Mouse (Mus musculus): ENCODE results near the gene Phf19.

Gene Phf19

DNA sequence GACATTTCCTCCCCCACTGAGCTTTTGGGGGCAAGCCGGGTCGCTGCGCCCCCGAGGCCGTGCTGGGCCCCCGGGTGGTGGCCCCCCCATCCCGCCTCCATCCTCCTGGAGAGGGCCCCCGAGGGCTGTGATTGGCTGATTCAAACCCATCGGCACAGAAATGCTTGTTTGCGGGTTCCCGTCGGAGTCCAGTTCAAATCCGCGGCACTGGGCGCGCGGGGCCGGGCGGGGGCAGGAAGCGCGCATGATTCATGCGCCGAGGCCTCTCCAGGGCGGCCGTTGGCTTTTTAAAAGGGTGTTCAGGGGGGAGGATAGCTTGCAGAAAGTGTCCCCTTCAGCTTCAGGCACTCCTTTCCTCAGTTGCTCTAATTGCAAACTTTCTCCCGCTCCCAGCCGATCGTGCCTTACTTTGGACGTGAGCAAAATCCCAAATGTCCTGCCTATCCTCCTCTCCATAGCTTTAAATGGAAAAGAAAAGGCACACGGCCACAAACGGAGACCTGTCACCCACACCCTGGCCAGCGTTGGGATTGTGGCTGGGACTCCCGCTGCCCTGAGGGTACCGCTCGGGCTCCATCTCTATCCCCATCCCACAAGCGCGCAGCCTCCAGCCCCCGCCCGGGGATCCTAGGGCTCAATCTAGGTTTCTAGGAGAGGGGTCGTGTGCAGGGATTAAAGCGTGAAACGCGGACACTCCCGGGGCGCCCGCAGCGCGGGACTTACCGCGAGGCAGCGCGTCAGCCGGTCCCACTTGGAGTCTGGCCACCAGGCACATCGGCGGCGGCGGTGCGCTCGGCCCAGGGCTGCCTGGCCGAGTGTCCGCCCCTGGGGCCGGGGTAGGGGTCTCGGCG lies at the start of gene Phf19:
Phf19 (minus strand) TSS at position 809 of the 851 bp plus-strand sequence.
- no peak for DNase-seq (ENCODE audit: low spot score)

DNA sequence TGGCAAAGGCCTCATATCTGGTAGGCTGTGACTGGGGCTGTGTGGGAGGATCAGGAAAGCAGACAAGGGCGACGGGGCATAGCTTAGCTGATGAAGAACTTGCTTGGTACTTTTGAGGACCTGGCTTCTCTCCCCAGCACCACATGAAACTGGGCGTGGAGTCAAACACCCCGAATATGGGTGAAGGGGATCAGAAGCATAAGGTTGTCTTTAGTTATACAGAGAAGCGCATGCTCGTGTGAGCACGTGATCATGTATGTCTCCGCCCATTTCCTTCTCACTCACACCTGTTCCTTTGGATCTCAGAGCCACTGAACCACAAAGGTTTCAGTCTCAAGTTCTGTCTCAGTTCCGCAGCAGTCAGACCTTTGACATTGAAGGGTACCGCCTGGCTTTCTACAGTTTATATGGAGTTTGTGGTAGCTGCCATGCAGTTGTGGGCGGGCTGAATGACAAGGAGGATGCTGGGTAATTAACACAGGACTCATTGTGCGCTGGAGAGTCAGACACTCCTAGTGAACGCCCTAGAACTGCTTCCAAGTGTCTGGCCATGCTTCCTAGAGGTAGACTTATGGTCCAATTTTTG lies 49.6 kb upstream of the Phf19 start:
- no peak for DNase-seq (ENCODE audit: low spot score)

DNA sequence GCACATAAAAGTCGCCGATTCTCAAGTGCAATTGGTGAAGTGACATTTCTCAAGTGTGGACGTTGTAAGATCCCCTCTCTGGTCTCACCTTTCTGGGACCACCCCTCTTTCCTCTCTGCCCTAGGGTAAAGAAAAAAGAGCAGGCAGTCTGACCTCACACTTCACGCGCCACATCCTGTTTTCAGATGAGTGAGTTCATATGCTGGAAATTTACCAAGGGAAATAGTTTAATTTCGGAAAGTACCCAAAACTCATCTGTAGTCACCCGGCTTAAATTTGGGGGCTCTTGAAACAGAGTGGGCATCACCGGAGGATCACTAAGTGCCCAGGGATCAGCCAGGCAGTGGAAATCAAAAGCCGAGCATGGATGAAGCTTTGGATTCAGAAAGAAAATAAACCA lies 49.1 kb upstream of the Phf19 start:
- DNase-seq (ENCODE audit: low spot score), result no peak

DNA sequence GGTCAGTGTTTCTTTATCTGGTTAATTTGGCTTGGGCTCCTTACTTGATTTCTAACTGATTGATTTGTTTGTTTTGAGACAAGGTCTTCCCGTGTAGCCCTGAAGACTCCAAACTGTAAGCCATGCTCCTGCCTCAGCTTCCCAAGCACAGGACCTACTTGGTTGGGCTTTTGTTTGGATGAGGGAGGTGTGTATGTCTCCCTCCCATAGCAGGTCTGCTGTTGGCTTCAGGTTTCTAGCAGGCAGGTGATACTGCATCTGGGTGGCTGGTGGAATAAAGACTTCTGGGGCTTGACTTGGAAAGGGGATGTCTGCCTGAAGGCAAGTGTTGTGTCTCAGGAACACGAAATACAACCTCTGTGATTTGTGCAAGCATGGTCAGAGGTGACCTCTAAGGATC lies 48.4 kb upstream of the Phf19 start:
- DNase-seq (ENCODE audit: low spot score), result no peak

DNA sequence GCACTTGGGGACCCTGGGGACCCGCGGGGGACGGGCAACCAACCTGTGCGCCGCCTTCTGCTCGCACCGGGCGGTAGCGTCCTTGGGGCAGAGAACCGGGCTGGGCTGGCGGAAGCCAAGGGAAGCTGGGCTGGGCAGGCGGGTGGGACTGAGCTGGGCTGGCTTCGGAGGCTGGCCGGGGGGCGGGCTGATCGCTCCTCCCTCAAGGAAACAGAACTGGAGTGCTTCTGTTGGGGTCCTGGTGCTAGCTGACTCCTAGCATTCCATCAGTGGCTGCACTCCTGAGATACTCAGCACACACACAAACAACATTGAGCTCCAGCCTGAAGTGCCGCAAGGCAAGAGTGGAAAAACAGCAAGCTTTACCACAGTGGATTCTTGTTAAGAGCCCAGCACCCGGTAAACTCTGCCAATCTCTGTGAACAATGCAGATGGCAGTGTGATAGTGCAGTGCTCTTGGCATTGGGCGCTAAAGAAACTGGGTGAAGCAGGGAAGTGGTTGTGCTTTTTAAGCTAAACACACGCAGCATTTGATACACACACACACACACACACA lies 47.7 kb upstream of the Phf19 start, which contains the start of gene Traf1:
Traf1 (minus strand) TSS at position 292 of the 556 bp plus-strand sequence.
- no peak for DNase-seq (ENCODE audit: low spot score)

DNA sequence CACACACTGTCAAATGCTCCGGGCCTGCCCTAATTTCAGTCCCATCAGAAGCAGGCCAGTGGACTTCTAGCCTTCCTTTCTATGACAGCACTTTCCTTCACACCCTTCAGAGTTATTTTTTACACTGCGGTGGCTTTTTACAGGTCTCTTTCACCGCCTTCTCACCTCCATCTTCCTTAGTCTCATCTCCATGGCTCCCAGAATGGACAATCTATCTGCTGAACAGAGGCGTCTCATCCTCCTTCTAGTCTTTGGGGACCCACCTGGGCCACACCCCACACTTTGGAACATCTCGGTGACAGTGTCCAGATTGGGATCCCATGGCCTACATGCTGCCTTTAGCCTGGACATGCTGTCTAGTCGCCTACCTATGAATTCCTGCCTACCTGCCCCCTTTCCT lies 47.1 kb upstream of the Phf19 start:
- no peak for DNase-seq (ENCODE audit: low spot score)

DNA sequence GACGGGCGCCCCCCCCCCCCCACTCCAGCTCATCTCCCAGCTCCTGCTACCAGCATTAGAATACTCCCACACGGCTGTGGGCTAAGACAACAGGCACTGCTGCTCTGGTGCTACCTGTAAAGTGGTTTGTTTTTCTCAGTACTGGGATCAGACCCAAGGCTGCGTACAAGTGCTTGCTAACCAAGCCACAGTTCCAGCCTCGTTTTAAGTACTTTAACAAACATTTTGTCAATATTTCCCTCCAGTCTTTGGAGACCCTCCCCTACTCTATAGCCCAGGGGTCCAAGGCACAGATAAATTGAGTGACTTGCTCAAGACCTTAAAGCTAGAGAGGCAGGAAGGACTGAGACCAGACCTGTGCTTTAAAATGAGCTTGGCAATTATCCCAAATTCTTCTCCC lies 46.6 kb upstream of the Phf19 start:
- no peak for DNase-seq (ENCODE audit: low spot score)

DNA sequence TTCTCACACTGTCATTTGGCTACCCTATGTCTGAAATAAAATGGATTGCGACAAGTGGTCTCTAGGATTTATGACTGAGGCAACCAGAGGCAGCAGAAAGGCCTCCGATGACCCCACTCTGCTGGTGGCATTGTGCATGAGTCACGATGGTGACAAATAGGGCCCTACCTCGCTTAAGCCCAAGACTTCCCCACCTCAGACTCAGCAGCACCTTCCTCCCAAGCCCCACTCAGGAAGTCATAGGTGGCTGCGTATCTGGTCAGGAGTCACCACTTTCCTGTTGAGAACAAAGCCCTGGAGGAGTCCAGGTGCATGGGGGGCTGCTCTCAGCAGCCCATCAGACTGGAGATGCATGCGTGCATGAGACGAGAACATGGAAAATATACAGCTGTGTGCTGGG lies 44.8 kb upstream of the Phf19 start:
- no peak for DNase-seq (ENCODE audit: low spot score)

DNA sequence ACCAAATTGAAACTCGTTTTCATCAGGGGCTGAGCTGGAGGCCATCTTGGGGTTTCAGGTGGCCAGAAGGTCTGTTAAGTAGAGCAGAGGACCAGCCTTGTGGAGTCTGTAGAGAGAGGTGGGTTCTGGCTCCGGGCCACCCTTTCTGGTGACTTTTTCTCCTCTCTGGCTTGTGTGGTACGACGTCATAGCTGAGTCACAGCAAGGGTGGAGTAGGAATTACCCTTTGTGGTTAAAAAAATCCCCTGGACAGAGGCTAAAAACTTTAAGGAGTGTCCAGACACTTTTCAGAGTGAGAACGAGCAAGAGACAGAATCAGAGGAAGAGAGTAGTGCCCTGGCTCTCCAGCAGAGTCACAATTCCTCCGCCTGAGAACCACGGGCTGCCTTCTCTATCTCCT lies 44.2 kb upstream of the Phf19 start:
- DNase-seq (ENCODE audit: low spot score), result no peak

DNA sequence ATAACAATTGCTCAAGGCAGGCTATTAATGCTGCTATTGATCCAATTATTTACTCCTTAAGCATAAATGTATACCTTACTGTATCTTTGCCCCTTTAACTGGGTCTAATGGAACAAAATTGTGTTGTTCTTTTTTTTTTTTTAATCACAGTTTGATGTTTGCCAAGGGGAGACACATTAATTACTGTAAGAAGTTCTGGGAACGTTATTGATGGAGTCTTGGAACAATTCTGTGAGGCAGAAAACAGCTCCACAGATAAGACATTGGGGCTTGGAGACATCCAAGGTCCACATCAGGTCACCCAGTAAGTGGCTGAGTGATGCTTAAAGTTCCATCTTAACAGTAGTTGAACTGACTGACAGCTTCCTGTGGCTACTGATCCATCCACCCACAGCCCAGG lies 43.6 kb upstream of the Phf19 start:
- DNase-seq (ENCODE audit: low spot score), result no peak

DNA sequence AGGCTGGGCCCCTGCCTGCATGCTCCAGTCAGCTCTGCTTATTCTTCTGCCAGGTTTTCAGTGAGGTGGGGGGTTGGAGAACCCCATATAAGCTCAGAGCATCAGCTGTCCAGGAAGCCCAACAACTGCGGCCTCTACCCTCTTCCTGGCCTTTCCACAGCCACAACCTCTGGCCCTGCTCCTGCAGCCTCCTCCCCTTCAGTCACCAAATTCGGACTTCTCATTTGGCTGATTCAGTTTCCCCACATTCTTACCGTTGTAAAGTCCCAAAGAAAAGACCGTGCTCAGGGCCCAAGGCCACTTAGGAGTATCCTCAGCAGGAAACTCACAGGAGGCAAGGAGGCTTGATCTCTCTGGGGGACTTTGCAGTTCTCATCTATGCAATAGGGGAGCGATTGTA lies 43.1 kb upstream of the Phf19 start:
- DNase-seq (ENCODE audit: low spot score), result no peak

DNA sequence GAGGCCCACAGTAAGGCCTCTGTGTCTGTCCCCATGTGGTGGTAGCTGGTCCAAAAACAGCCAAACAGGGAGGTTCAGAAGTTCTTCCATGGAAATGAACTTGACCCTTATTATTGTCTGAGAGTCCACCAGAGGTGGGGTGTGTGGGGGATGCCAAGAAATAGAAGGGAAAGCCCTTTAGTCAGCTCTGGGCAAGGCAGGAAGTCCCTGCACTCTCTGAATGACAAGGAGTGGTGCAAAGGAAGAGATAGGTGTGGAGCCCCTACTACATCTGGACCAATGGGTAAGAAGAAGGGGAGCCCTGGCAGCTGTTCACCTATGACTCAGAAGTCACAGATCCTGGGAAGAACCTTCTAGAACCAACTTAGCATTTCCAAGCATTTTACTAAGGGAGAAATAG lies 40.5 kb upstream of the Phf19 start:
- DNase-seq (ENCODE audit: low spot score), result no peak

DNA sequence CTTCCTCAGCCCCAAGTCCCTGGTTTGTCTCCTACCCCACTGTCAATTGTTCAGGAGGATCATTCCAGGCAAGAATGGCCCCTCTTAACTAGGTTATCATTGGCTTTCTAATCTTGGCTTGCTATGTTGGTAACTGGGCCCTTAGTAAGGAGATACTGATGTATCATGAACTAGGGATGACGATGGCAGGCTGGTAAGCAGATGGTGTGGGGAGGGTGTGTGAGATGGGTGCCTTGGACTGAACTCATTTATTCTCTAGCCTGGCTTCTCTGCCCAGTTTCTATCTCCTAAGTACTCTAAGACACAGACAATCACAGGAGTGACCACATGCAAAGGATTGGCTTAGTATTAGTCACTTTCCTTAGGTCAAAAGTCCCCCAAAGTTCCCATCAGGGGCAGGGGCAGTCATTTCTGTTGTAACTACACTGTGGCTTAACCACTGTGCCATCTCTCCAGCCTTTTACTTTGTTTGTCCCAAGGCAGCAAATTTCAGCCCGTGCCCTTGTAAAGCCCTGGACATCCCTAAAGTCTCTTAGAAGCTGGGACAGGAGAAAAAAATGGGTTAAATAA lies 39.8 kb upstream of the Phf19 start:
- no peak for DNase-seq (ENCODE audit: low spot score)

DNA sequence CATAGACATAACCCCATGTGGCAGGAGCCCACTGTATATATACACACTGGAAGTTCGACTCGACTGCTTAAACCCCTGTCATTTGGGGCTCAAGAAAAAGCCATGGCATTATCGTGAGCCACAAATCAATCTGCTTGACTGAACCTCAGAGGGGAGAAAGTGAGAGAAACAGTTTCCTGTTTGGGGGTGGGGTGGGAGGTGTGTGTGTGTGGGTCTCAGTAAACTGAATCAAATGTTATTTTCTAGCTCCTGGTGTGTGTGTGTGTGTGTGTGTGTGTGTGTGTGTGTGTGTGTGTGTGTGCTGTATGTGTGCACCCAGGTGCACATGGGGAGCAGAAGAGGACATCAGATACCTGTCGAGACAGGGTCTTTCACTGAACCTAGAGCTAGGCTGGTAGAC lies 39.2 kb upstream of the Phf19 start:
- no peak for DNase-seq (ENCODE audit: low spot score)

DNA sequence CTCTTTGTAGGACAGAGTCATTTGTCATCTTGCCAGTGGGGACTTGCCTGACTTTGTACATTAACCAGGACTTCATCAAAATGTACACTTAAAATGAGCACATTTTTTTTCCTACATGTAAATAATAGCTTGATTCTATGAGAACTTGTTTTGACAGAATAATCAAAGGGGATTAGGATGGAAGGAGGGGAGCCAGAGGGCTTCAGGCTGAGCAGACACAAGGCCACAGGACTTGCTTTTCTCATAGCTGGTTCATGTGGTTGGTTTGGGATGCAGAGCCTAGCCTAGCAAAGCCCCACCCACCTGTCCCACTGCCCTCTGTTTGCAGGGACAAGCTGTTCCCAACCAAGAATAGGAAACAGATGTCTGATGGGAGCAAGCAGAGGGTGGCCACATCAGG lies 37.6 kb upstream of the Phf19 start:
- no peak for DNase-seq (ENCODE audit: low spot score)

DNA sequence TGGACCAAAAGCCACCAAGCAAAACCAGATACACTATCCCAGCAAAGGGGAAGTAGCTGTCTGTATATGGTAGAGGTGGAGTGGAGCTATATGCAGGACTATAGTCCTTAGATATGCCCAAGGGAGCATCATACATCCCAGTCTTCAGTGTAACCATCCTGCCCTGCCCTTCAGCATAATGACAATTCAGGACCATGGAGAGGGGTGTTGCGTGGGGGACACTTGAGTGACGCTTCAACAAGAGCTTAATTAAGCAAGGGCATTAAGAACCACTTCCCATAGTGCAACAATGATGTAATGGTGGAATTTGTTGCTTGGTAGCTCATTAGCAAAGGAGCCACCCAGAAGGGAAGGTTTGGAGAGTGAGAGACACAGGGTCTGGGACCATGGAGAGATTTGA lies 34.8 kb upstream of the Phf19 start:
- DNase-seq (ENCODE audit: low spot score), result peak; percentile 17

DNA sequence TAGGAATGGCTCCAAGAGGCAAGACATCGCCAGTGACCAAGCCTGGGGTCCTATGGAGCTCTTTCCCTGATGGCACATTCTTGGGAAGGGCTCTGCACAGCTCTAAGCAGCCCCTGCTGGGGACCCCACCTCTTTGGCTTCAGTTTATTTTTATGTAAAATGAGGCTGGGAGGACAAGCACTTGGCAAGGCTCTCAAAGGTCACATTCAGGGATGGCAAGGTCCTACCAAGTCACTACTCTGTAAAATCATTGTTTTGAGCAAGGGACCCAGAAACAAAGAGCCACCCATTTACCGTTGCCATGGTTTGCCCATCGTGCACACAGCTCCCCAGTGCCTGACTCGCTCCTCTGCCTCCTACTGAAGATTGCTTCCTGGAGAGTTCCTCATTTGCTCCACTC lies 32.2 kb upstream of the Phf19 start:
- DNase-seq (ENCODE audit: low spot score), result no peak

DNA sequence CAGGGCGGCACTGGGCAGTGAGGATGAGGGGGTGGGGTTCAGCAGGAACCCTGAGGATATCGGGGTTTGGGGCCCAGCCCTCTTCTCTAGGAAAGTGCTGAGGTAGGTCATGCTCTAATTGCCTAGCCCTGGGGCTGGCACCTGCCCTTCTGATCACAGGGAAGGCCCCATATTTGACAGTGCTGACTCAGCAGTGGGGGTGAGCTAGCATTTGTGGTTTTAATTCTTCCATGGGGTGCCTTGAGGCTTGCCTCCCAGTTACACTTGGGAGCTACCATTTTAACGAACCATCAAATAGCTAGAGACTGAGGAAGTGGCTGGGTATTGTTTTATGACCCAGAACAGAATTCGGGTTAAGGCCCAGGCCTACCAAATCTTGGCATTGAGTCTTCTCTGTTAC lies 31.8 kb upstream of the Phf19 start:
- no peak for DNase-seq (ENCODE audit: low spot score)

DNA sequence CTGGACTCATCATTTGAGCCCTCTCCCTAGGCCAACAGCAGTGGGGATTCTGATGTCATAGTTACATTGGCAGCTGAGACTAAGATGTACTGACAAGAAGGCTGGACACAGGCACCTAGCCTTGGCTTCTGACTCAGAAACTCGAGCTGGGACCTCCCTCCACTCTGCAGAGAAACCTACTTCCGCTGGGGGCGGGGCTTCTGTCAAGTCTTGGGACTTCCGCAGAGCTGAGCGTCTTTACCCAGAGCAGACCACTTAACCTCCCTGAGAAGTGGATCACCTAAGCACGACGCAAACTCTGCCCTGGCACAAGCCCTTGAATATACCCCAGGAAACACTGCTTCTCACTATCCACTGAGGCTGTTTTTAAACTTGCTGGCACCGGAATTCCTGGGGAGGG lies 30.9 kb upstream of the Phf19 start:
- no peak for DNase-seq (ENCODE audit: low spot score)

DNA sequence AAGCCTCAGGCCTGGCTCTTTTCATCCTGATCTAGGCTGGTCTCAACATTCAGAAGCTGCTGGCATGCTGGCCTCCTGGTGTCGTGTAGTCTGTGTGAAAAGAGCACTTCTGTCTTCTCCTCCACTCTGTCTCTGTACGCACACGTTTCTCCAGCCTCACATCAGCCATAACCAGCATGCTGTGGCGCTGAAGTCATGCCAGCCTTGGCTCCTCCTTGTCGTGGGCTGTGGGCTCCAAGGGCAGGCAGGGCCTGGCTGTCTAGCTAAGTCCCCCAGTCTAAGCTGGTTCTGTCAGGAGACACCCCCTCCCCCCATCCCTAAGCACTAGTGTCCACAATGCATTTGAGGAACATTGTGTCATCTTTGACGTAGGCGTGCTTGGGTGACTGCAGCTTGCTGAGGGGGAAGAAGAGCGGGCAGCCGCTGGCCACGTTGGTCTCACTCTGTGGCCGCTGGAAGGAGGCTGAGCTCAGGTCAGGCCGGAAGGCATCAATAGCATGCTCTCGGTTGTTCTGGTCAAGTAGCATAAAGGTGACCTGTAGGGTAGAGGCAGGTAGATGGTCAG lies 29.8 kb upstream of the Phf19 start:
- DNase-seq (ENCODE audit: low spot score), result no peak

DNA sequence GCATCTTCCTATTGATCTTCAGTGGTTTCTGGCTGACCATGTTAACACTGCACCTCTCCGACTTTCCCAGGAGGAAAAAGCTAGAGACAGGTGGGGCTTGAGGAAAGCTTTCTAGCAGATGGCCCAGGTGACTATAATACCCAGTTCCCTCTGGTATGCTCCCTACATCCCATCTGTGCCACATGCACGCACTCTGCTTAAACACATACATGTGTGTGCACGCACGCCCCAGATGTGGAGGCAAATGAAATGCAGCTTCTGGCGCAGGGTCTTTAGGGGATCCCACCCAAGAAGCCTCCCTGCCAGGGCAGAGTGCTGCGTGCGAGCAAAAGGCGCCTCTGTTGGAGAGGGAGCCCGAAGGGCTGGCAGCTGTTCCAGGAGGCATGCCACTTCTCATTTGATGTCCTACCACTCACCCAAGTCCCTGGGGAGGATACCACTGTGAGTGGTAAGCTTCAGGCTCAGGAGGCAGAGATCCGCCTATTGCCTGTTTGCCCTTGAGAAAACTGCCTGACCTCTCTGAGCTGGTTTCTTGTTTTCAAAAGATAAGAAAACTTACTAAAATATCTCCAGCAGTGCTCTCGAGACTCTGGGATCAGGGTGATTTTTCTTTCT lies 27.3 kb upstream of the Phf19 start:
- DNase-seq (ENCODE audit: low spot score), result no peak

DNA sequence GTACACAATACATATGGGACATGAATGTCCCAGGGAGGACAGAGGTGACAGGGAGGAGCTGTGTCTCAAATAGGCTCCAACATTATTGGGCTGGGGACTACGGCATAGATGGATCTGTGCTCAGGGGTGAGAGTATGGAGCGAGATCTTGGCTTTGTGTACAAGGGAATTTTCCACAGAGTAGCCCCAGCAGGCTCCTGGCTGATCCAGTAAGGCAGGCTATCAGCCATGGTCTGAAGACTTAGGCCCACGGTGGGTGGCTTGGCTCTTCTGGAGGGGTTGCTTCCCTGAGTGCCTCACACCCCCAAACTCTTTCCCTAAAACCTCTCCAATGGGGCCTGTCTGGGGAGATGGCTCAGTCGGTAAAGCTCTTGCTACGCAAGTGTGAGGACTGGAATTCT lies 26.4 kb upstream of the Phf19 start:
- no peak for DNase-seq (ENCODE audit: low spot score)
